Mouse (Mus musculus) CH12.LX (cell line): ENCODE measurements around the gene Alpk1. TPM values are rescaled to one million over a fixed set of nuclear protein-coding genes. Genes with fewer than 3 reads are reported as not detected.

Experiments used
- DNase-seq: peaks from one replicate; pipeline ENCODE4 v3.0.0-alpha.2; 2013; ENCODE audit errors: extremely low read depth
- H3K27ac ChIP-seq: 2 replicates; pipeline ENCODE4 v1.5.1; 2012; ENCODE audit warnings: low read depth, mild to moderate bottlenecking, control low read depth, moderate library complexity; ENCODE audit not compliant: insufficient read depth
- H3K27me3 ChIP-seq: replicated peaks from 2 replicates; pipeline ENCODE3; 2012; ENCODE audit warnings: inconsistent platforms
- H3K36me3 ChIP-seq, 2 experiments: replicated peaks in 1 of 2; 2 replicates each; pipeline versions ENCODE3 to v1.6.1; 2012; ENCODE audit warnings: inconsistent platforms in 1 of 2, low read length in 1 of 2, mild to moderate bottlenecking in 1 of 2, mixed read lengths in 1 of 2, moderate library complexity in 1 of 2; ENCODE audit not compliant: control insufficient read depth in 1 of 2, insufficient read depth in 1 of 2
- H3K4me1 ChIP-seq, 2 experiments: 2 replicates each; pipeline ENCODE4 v1.6.1; 2012; ENCODE audit warnings: inconsistent platforms in 1 of 2, moderate library complexity in 1 of 2; ENCODE audit not compliant: insufficient read depth in 2 of 2, control insufficient read depth in 1 of 2
- H3K4me2 ChIP-seq: 2 replicates; pipeline ENCODE4 v1.6.1; 2012; ENCODE audit warnings: low read depth, mild to moderate bottlenecking, control low read depth; ENCODE audit not compliant: poor library complexity, insufficient read depth, severe bottlenecking
- H3K4me3 ChIP-seq, 3 experiments: fragments of 150-350 bp in 1 of 3; sonication (generic) in 1 of 3; replicated peaks in 1 of 3; 2 replicates each; pipeline versions ENCODE3 to v1.5.1; 2011 to 2012; ENCODE audit warnings: low read depth in 2 of 3, low read length in 2 of 3, mild to moderate bottlenecking in 2 of 3, moderate library complexity in 2 of 3, control low read depth in 1 of 3, improper control_type of control experiment in 1 of 3, inconsistent platforms in 1 of 3, mixed read lengths in 1 of 3; ENCODE audit not compliant: poor library complexity in 1 of 3
- H3K79me2 ChIP-seq: replicated peaks from 2 replicates; pipeline ENCODE4 v1.6.1; 2012; ENCODE audit warnings: mild to moderate bottlenecking, moderate library complexity; ENCODE audit not compliant: control insufficient read depth, poor library complexity, insufficient read depth, severe bottlenecking; ENCODE audit errors: extremely low read depth
- H3K9ac ChIP-seq: 2 replicates; pipeline ENCODE4 v1.6.1; 2012; ENCODE audit warnings: low read depth, mild to moderate bottlenecking, control low read depth, moderate library complexity; ENCODE audit not compliant: insufficient read depth
- H3K9me3 ChIP-seq: replicated peaks from 2 replicates; pipeline ENCODE3; 2012; ENCODE audit warnings: low read length, inconsistent platforms, mixed read lengths
- BHLHE40 ChIP-seq: IDR thresholded peaks from 2 replicates; pipeline ENCODE4 v1.6.1; 2011; ENCODE audit warnings: mild to moderate bottlenecking, low read depth, low read length, improper control_type of control experiment
- CHD1 ChIP-seq: IDR thresholded peaks from 2 replicates; pipeline ENCODE4 v1.6.1; 2012; ENCODE audit warnings: low read depth, low read length, improper control_type of control experiment, inconsistent platforms
- CHD2 ChIP-seq: IDR thresholded peaks from 2 replicates; pipeline ENCODE4 v1.6.1; 2011; ENCODE audit warnings: low read length, improper control_type of control experiment
- CTCF ChIP-seq, 2 experiments: IDR thresholded peaks in 1 of 2; conservative IDR thresholded peaks in 1 of 2; 2 replicates each; pipeline ENCODE4 v1.5.1; 2011 to 2012; ENCODE audit warnings: low read depth in 2 of 2, low read length in 2 of 2, improper control_type of control experiment in 1 of 2, inconsistent platforms in 1 of 2, mild to moderate bottlenecking in 1 of 2, moderate library complexity in 1 of 2
- E2F4 ChIP-seq: IDR thresholded peaks from 2 replicates; pipeline ENCODE4 v1.6.1; 2011; ENCODE audit warnings: low read depth, low read length, improper control_type of control experiment; ENCODE audit not compliant: insufficient replicate concordance
- ELF1 ChIP-seq: IDR thresholded peaks from 2 replicates; pipeline ENCODE4 v1.6.1; 2014; ENCODE audit warnings: low read depth, mild to moderate bottlenecking, inconsistent platforms, low read length, improper control_type of control experiment
- EP300 ChIP-seq: IDR thresholded peaks from 2 replicates; pipeline ENCODE4 v1.6.1; 2011; ENCODE audit warnings: low read length, improper control_type of control experiment
- ETS1 ChIP-seq: conservative IDR thresholded peaks from 2 replicates; pipeline ENCODE4 v1.6.1; 2012; ENCODE audit warnings: low read depth, mild to moderate bottlenecking, inconsistent platforms, low read length, improper control_type of control experiment, moderate library complexity
- GABPA ChIP-seq: IDR thresholded peaks from 2 replicates; pipeline ENCODE4 v1.6.1; 2012; ENCODE audit warnings: low read depth, low read length, improper control_type of control experiment, inconsistent platforms; ENCODE audit not compliant: insufficient replicate concordance
- HCFC1 ChIP-seq: IDR thresholded peaks from 2 replicates; pipeline ENCODE4 v1.6.1; 2012; ENCODE audit warnings: low read depth, mild to moderate bottlenecking, inconsistent platforms, low read length, improper control_type of control experiment
- JUN ChIP-seq: IDR thresholded peaks from 2 replicates; pipeline ENCODE4 v1.6.1; 2011; ENCODE audit warnings: low read depth, mild to moderate bottlenecking, low read length, improper control_type of control experiment, moderate library complexity; ENCODE audit not compliant: insufficient read depth
- KAT2A ChIP-seq: IDR thresholded peaks from 2 replicates; pipeline ENCODE4 v1.6.1; 2012; ENCODE audit warnings: low read length, improper control_type of control experiment, inconsistent platforms; ENCODE audit not compliant: insufficient replicate concordance
- MAZ ChIP-seq: IDR thresholded peaks from 2 replicates; pipeline ENCODE4 v1.6.1; 2012; ENCODE audit warnings: low read depth, mild to moderate bottlenecking, inconsistent platforms, low read length, improper control_type of control experiment, moderate library complexity
- MEF2A ChIP-seq: IDR thresholded peaks from 2 replicates; pipeline ENCODE4 v1.6.1; 2014; ENCODE audit warnings: low read depth, mild to moderate bottlenecking, inconsistent platforms, low read length, improper control_type of control experiment, borderline replicate concordance
- NRF1 ChIP-seq: IDR thresholded peaks from 2 replicates; pipeline ENCODE4 v1.6.1; 2014; ENCODE audit warnings: low read depth, mild to moderate bottlenecking, inconsistent platforms, low read length, improper control_type of control experiment, moderate library complexity
- POLR2A ChIP-seq: IDR thresholded peaks from 2 replicates; pipeline ENCODE4 v1.6.1; 2011; ENCODE audit warnings: low read depth, mild to moderate bottlenecking, improper control_type of control experiment, low read length
- POLR2AphosphoS2 ChIP-seq: IDR thresholded peaks from 2 replicates; pipeline ENCODE4 v1.6.1; 2011; ENCODE audit warnings: low read depth, low read length, improper control_type of control experiment
- SMC3 ChIP-seq: IDR thresholded peaks from 2 replicates; pipeline ENCODE4 v1.6.1; 2011; ENCODE audit warnings: low read depth, low read length, improper control_type of control experiment
- TCF12 ChIP-seq: IDR thresholded peaks from 2 replicates; pipeline ENCODE4 v1.6.1; 2014; ENCODE audit warnings: low read depth, mild to moderate bottlenecking, inconsistent platforms, low read length, improper control_type of control experiment
- USF1 ChIP-seq: IDR thresholded peaks from 2 replicates; pipeline ENCODE4 v1.6.1; 2014; ENCODE audit warnings: low read depth, mild to moderate bottlenecking, inconsistent platforms, low read length, improper control_type of control experiment
- USF2 ChIP-seq: conservative IDR thresholded peaks from 2 replicates; pipeline ENCODE4 v1.6.1; 2011; ENCODE audit warnings: low read depth, low read length, improper control_type of control experiment
- ZC3H11A ChIP-seq: IDR thresholded peaks from 2 replicates; pipeline ENCODE4 v1.6.1; 2012; ENCODE audit warnings: low read depth, mild to moderate bottlenecking, inconsistent platforms, low read length, improper control_type of control experiment
- ZKSCAN1 ChIP-seq: IDR thresholded peaks from 2 replicates; pipeline ENCODE4 v1.6.1; 2012; ENCODE audit warnings: low read depth, inconsistent platforms, low read length, improper control_type of control experiment, borderline replicate concordance
- ZNF384 ChIP-seq: IDR thresholded peaks from 2 replicates; pipeline ENCODE4 v1.6.1; 2012; ENCODE audit warnings: low read depth, low read length, improper control_type of control experiment, inconsistent platforms
- dilution Hi-C: fragments of 300-500 bp; cut with MboI; formaldehyde crosslinking; loops from 2 replicates; pipeline ENCODE4 v1.14.3; 2020; ENCODE audit warnings: low sequenced_read_pairs; ENCODE audit not compliant: extremely low pct_unique_long_range_greater_than_20kb, extremely low pct_ligation_motif_present
- in situ Hi-C: fragments of 300-500 bp; cut with MboI; formaldehyde crosslinking; loops from 3 replicates; pipeline ENCODE4 v1.14.3; 2019; ENCODE audit warnings: low sequenced_read_pairs, low pct_ligation_motif_present, low pct_unique_long_range_greater_than_20kb, mixed read lengths
- polyA plus RNA-seq: library from polyadenylated mRNA; unstranded; fragments of >175 nt; gene quantifications from 2 replicates; pipeline ENCODE4 v1.2.1, GENCODE M21; 2012; ENCODE audit warnings: low read depth; ENCODE audit not compliant: insufficient read length
- total RNA-seq, 2 experiments: library from RNA; depleted of rRNA; stranded (reverse); fragments of 300-350 nt in 1 of 2; fragments of >200 nt in 1 of 2; gene quantifications; 2 replicates each; pipeline ENCODE4 v1.2.3; 2012 to 2014

Gene Alpk1
- total and polyA plus RNA-seq, 3 experiments, result 1.4 to 1.8 (median 1.5) TPM

- dilution Hi-C loops, result no loop called here
- no peaks in the 10 kb centered on the region for H3K36me3 ChIP-seq
- no peak overlapping the region for H3K27ac ChIP-seq
- TF ChIP-seq KAT2A, result no peak
- TF ChIP-seq, all 38 proteins: peak for 0
- Histone ChIP-seq H3K4me3 (no peak overlapping the region), H3K4me1 (peaks cover 0 to 7% of the 10 kb centered on the region in 2 experiments; a peak in 1 of 4 replicates), H3K79me2 (no peaks in the 10 kb centered on the region), H3K9me3 (no peaks in the 10 kb centered on the region), H3K4me2 (no peak overlapping the region), H3K27me3 (no peaks in the 10 kb centered on the region), H3K9ac (no peak overlapping the region)
- in situ Hi-C loops, result loop anchor here (25.0 kb wide), 1 partner anchor 171 kb away; no protein-coding TSS in a partner anchor
- DNase-seq, result no peak
Observed at GRCm38 (mm10) chr3:127765971-127766370, 14.4 kb downstream of the Alpk1 start.

DNA sequence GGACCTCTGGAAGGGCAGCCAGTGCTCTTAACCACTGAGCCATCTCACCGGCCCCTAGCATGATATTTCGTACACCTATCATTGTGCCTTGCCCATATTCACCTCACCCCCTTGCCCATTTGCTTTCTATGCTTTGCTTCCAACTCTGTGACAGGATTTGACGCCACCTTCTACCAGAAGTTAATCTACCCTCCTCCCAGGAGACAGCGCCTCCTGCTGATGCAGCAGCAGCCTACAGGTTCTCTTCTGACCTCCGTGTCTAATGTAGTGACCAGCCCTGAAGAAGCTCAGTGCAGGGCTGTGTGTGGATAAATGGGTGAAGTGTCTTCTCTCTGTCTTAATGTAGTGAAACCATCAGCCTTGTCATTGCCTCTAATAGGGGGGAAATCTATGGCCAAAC, 15.8 kb downstream of the Alpk1 start:
- H3K27ac ChIP-seq, result no peak overlapping the region
- no peaks in the 10 kb centered on the region for H3K36me3 ChIP-seq
- dilution Hi-C loops, result no loop called here
- no peaks in the 10 kb centered on the region for H3K27me3 ChIP-seq
- TF ChIP-seq ZKSCAN1 (no peak), EP300 (no peak), ZNF384 (no peak), E2F4 (no peak), CTCF (conservative IDR thresholded peaks at IDR 0.05 in 1 of 2, IDR thresholded peaks at IDR 0.05 in 1 of 2; ENCODE audit: low read depth in 2 of 2, low read length in 2 of 2) (peak in 1 of 2 experiments; percentile 48; a peak in 2 of 4 replicates)
- H3K4me2 ChIP-seq, result no peak overlapping the region
- peak; percentile 21 for DNase-seq
- in situ Hi-C loops, result loop anchor here (25.0 kb wide), 1 partner anchor 173 kb away; no protein-coding TSS in a partner anchor
- no peak overlapping the region for H3K4me3 ChIP-seq
- H3K79me2 ChIP-seq, result no peaks in the 10 kb centered on the region
- H3K9me3 ChIP-seq, result no peaks in the 10 kb centered on the region
- H3K9ac ChIP-seq, result no peak overlapping the region
- peaks cover 0 to 8% of the 10 kb centered on the region in 2 experiments; a peak in 2 of 4 replicates for H3K4me1 ChIP-seq

GRCm38 (mm10) chr3:127763076-127763612, 17.2 kb downstream of the Alpk1 start:
- Histone ChIP-seq H3K4me2 (peak overlapping the region; percentile 23; the same call in 1 of the 2 replicates), H3K36me3 (no peaks in the 10 kb centered on the region), H3K4me1 (peaks cover 0 to 9% of the 10 kb centered on the region in 2 experiments; a peak in 2 of 4 replicates), H3K9ac (peak overlapping the region; percentile 51; the same call in 1 of the 2 replicates), H3K4me3 (peak overlapping the region in 1 of 3 experiments; percentile 28), H3K27me3 (no peaks in the 10 kb centered on the region), H3K9me3 (no peaks in the 10 kb centered on the region), H3K27ac (no peak overlapping the region), H3K79me2 (no peaks in the 10 kb centered on the region)
- dilution Hi-C loops, result no loop called here
- DNase-seq, result peak; percentile 96
- in situ Hi-C loops, result loop anchor here (25.0 kb wide), 1 partner anchor 174 kb away; no protein-coding TSS in a partner anchor
- peak; percentile 66 for TF ChIP-seq SMC3
- TF ChIP-seq POLR2AphosphoS2, result no peak
- no peak for TF ChIP-seq ZC3H11A
- no peak for TF ChIP-seq GABPA
- peak; percentile 82 for TF ChIP-seq ELF1
- no peak for TF ChIP-seq TCF12
- no peak for TF ChIP-seq MAZ
- TF ChIP-seq JUN, result no peak
- TF ChIP-seq BHLHE40, result no peak
- no peak for TF ChIP-seq ETS1
- no peak for TF ChIP-seq ZKSCAN1
- no peak for TF ChIP-seq CHD1
- TF ChIP-seq ZNF384, result no peak
- no peak for TF ChIP-seq CHD2
- no peak for TF ChIP-seq NRF1
- TF ChIP-seq HCFC1, result no peak
- TF ChIP-seq MEF2A, result no peak
- no peak for TF ChIP-seq USF1
- peak; percentile 71 to 88 for TF ChIP-seq CTCF (conservative IDR thresholded peaks at IDR 0.05 in 1 of 2, IDR thresholded peaks at IDR 0.05 in 1 of 2; ENCODE audit: low read depth in 2 of 2, low read length in 2 of 2)
- TF ChIP-seq KAT2A, result no peak
- TF ChIP-seq POLR2A, result peak; percentile 48; the same call in 1 of the 2 replicates
- no peak for TF ChIP-seq USF2
